Mouse (Mus musculus) liver, adult 10 weeks (tissue): ENCODE results near the gene Cenpe. TPM values are rescaled to one million over a fixed set of nuclear protein-coding genes. Genes with fewer than 3 reads are reported as not detected.

Experiments
- polyA plus RNA-seq: library from polyadenylated mRNA; stranded (reverse); fragments of 350-450 nt; fragmentation: Illumina TruSeq; extraction: RNeasy Lipid Tissue Mini Kit (QIAGEN cat#74804); gene quantifications from one replicate; pipeline ENCODE4 v1.2.3, GENCODE M21; 2014; ENCODE audit warnings: low read depth, low replicate concordance

Cenpe gene
- polyA plus RNA-seq, result 1.0 TPM

DNA sequence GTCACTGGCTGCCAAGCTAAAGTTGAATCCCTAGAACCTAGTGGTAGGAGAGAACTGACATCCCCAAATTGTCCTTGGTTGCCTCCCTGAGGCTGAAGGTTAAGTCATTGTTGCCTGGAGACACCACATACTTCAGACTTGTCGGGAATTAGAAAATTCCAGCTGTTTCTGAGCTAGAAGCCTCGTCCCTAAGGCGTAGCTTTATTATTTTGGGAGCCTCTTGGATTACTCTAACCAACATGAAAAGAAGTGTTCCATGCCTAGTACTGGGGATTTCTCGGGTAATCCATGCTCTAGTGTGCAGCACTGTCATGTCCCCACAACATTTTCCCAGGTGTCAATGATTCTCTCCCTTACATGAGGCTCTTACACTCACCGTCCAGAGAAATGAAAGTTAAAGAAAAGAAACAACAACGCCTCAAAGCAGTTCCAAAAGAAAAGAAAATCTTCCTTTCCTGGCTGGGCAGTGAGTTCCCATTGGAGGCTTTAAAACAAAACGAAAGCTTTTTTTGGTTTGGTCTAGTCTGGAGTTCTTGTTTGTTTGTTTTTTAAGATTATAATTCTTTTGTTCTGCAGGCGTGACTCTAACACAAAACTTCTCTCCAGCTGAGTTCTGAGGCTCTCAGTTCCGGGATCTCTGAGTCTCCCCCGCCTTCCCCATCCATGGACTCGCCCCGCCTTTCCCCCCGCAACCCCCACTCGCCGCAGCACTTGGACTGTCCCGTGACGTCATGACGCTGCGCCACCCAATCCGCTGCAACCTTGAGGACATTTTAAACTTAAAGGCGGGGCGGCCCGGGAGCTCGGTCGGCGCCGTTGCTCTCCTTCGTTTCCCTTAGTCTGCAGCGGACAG lies at the start of gene Cenpe:
Gene Cenpe, plus strand, starts transcription at position 733 of the 853 bp plus-strand sequence.

DNA sequence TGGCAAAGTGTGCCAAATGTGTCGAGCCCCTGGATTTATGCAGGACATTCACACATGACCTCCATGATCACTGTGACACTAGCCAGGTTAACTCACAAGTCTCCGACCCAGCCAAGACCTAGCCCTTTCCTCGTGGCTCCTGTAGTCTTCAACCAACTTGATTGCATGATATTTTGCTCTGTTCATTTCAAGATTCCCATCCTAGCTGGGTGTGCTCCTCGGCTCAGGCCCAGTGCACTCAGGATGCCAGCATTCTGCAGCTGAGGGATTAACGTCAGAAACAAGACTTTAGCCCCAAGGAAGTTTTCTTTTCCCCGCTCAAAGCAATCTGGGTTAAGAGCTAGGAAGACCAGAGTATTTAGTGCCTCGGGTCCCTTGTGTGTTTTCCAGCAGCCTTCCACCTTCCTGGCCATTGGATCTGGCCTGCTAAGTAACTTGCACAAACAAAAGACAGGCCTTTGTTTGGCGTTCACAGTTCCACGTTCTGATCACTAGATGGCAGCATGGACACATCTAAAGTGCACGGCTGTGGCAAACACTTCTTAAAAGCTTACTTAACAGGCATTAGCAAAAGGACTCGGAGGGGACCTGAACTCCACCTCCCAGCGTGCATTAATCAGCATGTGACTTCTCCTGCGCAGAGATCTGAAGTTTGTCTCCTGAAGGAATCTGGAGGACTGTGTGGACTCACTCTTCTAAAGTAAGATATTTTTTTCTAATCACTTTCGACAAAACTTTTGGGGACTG lies 68.5 kb downstream of the Cenpe start, which contains the start of gene Bdh2:
Gene Bdh2, plus strand, starts transcription at position 553 of the 747 bp plus-strand sequence.

DNA sequence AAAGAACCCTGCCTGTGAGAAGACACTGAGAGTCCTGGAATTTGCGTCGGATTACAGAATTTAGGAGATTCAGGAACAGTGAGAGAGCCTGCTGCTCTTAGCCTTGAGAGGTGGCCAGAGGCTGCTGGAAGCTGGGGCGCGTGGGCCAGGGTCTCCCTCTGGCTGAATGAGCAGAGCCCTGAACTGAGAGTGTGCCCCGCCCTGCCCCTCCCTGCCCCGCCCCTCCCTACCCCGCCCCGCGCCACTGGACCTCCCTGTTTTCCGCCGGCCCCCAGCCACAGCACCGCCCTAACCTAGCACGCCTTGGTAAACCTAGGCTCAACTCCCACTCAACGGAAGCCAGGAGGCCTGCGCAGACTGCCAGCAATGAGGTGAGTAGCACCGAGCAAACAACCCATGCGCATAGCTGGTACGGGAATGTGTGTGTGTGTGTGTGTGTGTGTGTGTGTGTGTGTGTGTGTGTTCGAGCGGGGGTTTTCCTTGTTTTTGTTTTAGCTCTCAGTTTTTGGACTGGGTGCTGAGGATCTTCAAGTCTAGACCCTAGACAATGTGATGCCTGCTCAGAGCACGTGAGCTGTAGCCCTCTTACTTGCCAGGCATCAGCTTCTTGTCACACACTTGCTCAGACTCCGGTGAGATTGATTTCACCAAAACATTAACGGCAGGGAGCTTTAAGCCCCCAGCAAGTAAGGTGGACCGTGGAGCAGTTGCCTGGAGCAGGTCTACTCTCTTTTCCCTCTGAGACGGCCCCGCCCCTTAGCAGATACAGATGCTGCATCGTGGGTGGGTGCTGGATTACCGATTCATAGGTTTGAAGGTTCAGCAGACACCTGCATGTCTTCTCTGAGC lies 95.3 kb downstream of the Cenpe start, which contains the start of gene Slc9b2:
Gene Slc9b2, plus strand, starts transcription at position 290 of the 849 bp plus-strand sequence.

Other genes starting within 250 kb of the Cenpe start
- 13.0 TPM for gene Bdh2, start 68.7 kb downstream of the Cenpe start, polyA plus RNA-seq
- not detected for gene Slc9b2, start 95.2 kb downstream of the Cenpe start, polyA plus RNA-seq
- 0.50 TPM for gene Slc9b1, start 135.5 kb downstream of the Cenpe start, polyA plus RNA-seq
- 53.5 TPM for gene Cisd2, start 211.4 kb downstream of the Cenpe start, polyA plus RNA-seq
- gene Ube2d3, start 225.6 kb downstream of the Cenpe start, polyA plus RNA-seq, result 831 TPM